Mouse (Mus musculus): ENCODE results near the gene Tex45. TPM values are rescaled to one million over a fixed set of nuclear protein-coding genes. Genes with fewer than 3 reads are reported as not detected.

The Tex45 gene
- polyA plus RNA-seq, 1 experiment from 2014 or later, result not detected

- H3K36me3 ChIP-seq, result no peaks in the 10 kb centered on the region
- DNase-seq (no peak), ATAC-seq (ENCODE audit: low read depth) (no peak)
- WGBS (ENCODE audit: insufficient replicate concordance), result 23% methylated on average over 5 of the region's 5 CpGs
- H3K9ac ChIP-seq, result no peak overlapping the region
- peaks cover 4% of the 10 kb centered on the region for H3K4me1 ChIP-seq (replicated peaks)
- no peaks in the 10 kb centered on the region for H3K9me3 ChIP-seq (replicated peaks)
- H3K4me2 ChIP-seq, result no peak overlapping the region
- no peak overlapping the region for H3K4me3 ChIP-seq (replicated peaks)
- peaks cover 4% of the 10 kb centered on the region; the same call in 1 of the 2 replicates for H3K27me3 ChIP-seq
- no peak overlapping the region for H3K27ac ChIP-seq
These were observed 14.5 kb downstream of the Tex45 start for GRCm38 (mm10) chr8:3485192-3485591.

DNA sequence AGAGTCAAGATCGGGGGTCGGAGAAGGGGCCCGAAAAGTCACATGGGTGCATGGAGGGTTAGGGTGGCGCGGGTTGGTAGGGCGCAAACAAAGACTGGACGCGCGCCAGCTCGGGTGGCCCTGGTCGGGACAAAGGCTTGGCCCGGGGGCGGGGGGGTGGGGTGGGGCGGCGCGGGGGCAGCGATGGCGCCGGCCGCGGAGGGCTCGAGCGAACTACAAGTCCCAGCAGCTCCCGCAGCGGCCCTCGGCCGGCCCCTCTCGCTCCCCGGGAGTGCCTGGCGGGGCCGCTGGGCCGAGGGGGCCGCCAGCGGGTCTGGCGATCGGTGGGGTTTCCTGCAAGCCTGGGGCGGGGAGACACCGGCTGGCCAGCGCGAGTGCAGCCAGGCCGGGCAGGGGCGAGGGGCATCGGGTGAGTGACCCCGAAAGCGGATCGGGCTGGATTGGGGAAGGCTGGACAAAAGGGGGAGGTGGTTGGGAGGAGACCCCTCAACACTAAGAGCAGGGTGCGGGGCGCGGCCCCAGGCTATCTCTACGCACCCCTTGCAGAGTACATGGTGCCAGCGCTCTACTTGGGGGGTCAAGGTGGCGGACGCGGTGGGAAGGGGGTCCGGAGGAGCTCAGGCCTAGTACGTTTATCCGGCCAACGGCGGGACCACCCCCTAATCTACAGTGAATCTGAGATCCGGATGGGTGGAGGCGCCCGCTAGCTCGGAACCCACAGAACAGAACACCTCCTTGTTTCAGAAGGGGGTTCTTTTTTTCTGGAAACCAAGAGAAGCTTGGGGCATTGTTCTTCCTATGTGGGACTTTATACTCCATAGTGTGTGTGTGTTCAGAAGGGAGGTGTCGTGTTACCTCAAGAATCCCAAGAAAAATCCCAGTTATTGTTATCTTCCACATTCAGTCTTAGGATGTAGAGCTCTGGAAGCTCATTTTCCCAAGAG lies 22.5 kb downstream of the Tex45 start, which contains the start of gene Zfp358:
Gene Zfp358, plus strand, starts transcription at position 238 of the 944 bp plus-strand sequence.
- Histone ChIP-seq H3K27ac (no peak within 1 kb of the TSS), H3K27me3 (peaks cover 15% of the 10 kb centered on the region; the same call in 1 of the 2 replicates), H3K4me2 (peak within 1 kb of the TSS; percentile 86), H3K4me3 (replicated peaks) (peak within 1 kb of the TSS; percentile 72), H3K9me3 (replicated peaks) (no peaks in the 10 kb centered on the region; the same call in 1 of the 2 replicates), H3K4me1 (replicated peaks) (peaks cover 31% of the 10 kb centered on the region), H3K9ac (peak within 1 kb of the TSS; percentile 83), H3K36me3 (peaks cover 18% of the 10 kb centered on the region)
- WGBS (ENCODE audit: insufficient replicate concordance), result under 1% methylated on average over 64 of the region's 64 CpGs
- DNase-seq (peak; percentile 52), ATAC-seq (ENCODE audit: low read depth) (peak; percentile 75)

GRCm38 (mm10) chr8:3493845-3494208 lies 23.2 kb downstream of the Tex45 start:
- DNase-seq (no peak), ATAC-seq (ENCODE audit: low read depth) (no peak)
- H3K9me3 ChIP-seq (replicated peaks), result no peaks in the 10 kb centered on the region; the same call in 1 of the 2 replicates
- H3K27ac ChIP-seq, result no peak overlapping the region
- peaks cover 18% of the 10 kb centered on the region for H3K36me3 ChIP-seq
- H3K4me2 ChIP-seq, result peak overlapping the region; percentile 86
- H3K27me3 ChIP-seq, result peaks cover 15% of the 10 kb centered on the region; the same call in 1 of the 2 replicates
- peaks cover 31% of the 10 kb centered on the region for H3K4me1 ChIP-seq (replicated peaks)
- peak overlapping the region; percentile 72 for H3K4me3 ChIP-seq (replicated peaks)
- 20% methylated on average over 6 of the region's 6 CpGs for WGBS (ENCODE audit: insufficient replicate concordance)
- H3K9ac ChIP-seq, result peak overlapping the region; percentile 83

- Histone ChIP-seq H3K36me3 (peaks cover 18% of the 10 kb centered on the region), H3K4me1 (replicated peaks) (peaks cover 43% of the 10 kb centered on the region), H3K4me3 (replicated peaks) (no peak overlapping the region), H3K9ac (no peak overlapping the region), H3K27ac (no peak overlapping the region), H3K4me2 (no peak overlapping the region), H3K27me3 (peaks cover 15% of the 10 kb centered on the region; the same call in 1 of the 2 replicates), H3K9me3 (replicated peaks) (no peaks in the 10 kb centered on the region; the same call in 1 of the 2 replicates)
- WGBS (ENCODE audit: insufficient replicate concordance), result 84% methylated on average over 44 of the region's 44 CpGs
- DNase-seq (no peak), ATAC-seq (ENCODE audit: low read depth) (no peak)
These were observed 25.1 kb downstream of the Tex45 start for GRCm38 (mm10) chr8:3495578-3496427.

- Histone ChIP-seq H3K27me3 (peaks cover 15% of the 10 kb centered on the region; the same call in 1 of the 2 replicates), H3K9ac (no peak overlapping the region), H3K4me1 (replicated peaks) (peaks cover 49% of the 10 kb centered on the region), H3K36me3 (peaks cover 18% of the 10 kb centered on the region), H3K9me3 (replicated peaks) (no peaks in the 10 kb centered on the region; the same call in 1 of the 2 replicates), H3K4me2 (no peak overlapping the region), H3K4me3 (replicated peaks) (no peak overlapping the region), H3K27ac (no peak overlapping the region)
- DNase-seq (no peak), ATAC-seq (ENCODE audit: low read depth) (no peak)
- WGBS (ENCODE audit: insufficient replicate concordance), result 87% methylated on average over 15 of the region's 15 CpGs
These were observed 25.7 kb downstream of the Tex45 start for GRCm38 (mm10) chr8:3496428-3496748.

DNA sequence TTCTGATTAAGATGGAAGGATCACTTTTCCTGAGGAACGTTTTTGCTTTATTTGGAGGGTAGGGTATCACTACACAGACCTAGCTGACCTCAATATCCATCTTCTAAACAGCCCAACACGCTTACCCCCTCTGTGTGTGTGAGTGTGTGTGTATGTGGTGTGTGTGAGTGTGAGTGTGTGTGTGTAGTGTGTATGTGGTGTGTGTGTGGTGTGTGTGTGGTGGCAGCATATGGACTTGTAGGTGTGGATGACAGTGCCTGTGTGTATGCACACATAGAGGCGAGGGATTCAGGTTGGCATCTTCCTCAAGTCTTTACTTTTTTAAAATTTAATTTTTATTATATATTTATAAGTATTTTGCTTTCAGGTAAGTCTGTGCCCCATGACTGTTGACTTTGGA lies 27.9 kb downstream of the Tex45 start:
- H3K36me3 ChIP-seq, result peaks cover 18% of the 10 kb centered on the region
- no peak overlapping the region for H3K27ac ChIP-seq
- 77% methylated on average over 3 of the region's 3 CpGs for WGBS (ENCODE audit: insufficient replicate concordance)
- H3K4me1 ChIP-seq (replicated peaks), result peaks cover 49% of the 10 kb centered on the region
- no peak overlapping the region for H3K4me2 ChIP-seq
- H3K9me3 ChIP-seq (replicated peaks), result no peaks in the 10 kb centered on the region; the same call in 1 of the 2 replicates
- ATAC-seq (ENCODE audit: low read depth) (no peak), DNase-seq (no peak)
- H3K9ac ChIP-seq, result no peak overlapping the region
- no peaks in the 10 kb centered on the region for H3K27me3 ChIP-seq
- no peak overlapping the region for H3K4me3 ChIP-seq (replicated peaks)

DNA sequence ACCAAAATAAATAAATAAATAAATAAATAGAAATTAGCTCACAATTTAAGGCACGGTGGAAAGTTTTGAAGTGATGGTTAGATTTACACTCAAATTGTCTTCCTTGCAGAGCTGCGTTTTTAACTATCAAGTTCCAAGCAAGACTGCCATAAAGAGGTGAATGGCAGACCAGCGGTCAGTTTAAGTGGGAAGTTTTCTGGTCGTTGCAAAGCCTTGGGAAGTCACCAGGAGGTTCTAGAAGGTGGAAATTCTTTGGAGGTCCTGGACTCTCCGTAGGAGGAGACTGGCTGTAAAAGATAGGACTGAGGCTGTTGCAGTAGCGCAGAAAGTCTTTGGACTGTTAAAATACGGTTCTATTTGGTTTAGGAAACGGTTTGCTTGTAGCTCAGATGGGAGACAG lies 29.1 kb downstream of the Tex45 start:
- DNase-seq, result no peak
- Histone ChIP-seq H3K36me3 (peaks cover 20% of the 10 kb centered on the region), H3K4me3 (replicated peaks) (peak overlapping the region; percentile 82), H3K27me3 (no peaks in the 10 kb centered on the region), H3K9ac (peak overlapping the region; percentile 93), H3K27ac (peak overlapping the region; percentile 85), H3K4me1 (replicated peaks) (peaks cover 38% of the 10 kb centered on the region), H3K9me3 (replicated peaks) (no peaks in the 10 kb centered on the region; the same call in 1 of the 2 replicates), H3K4me2 (peak overlapping the region; percentile 95)
- no peak for ATAC-seq (ENCODE audit: low read depth)
- WGBS (ENCODE audit: insufficient replicate concordance), result 3% methylated on average over 8 of the region's 8 CpGs

DNA sequence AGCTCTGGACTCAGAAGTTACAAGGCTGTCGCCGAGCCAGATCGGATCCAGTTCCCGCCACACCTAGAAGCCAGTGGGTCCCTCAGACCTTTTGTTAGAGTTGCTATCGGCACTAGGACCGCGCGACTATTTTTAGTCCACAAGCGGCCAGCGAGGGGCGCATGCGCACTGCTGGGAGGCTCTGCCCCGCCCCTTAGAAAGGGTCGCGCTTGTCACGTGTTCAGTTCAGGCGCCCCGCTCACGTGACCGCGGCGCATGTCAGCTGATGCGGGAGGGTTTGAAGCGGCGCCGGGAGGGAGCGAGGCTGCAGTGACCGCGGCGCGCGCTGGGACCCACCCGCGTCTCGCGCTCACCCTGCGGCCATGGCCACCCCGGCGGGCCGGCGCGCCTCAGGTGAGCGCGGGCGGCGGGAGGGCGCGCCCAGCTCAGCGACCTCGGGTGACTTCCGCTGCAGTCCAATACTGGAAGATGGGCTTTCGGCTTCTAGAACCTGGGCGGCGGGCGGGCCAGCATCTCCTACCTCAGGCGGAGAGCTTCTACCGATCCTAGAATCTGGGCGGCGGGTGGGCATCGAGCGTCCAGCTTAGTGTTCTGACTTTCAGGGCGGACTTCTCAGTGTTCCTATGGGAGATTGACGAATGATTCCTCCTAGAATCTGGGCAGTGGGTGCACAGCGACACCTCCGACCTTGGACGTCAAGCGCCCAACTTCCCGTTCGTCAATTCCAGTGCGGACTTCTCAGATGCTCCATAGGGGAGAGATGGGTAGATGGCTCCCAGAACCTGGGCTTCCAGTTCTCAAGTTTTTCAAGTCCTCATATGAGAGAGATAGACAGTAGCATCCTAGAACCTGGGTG lies 29.8 kb downstream of the Tex45 start, which contains the start of gene Mcoln1:
Gene Mcoln1, plus strand, starts transcription at position 223 of the 856 bp plus-strand sequence.
- ATAC-seq (ENCODE audit: low read depth), result peak; percentile 92
- WGBS (ENCODE audit: insufficient replicate concordance), result under 1% methylated on average over 70 of the region's 70 CpGs
- peak within 1 kb of the TSS; percentile 82 for H3K4me3 ChIP-seq (replicated peaks)

DNA sequence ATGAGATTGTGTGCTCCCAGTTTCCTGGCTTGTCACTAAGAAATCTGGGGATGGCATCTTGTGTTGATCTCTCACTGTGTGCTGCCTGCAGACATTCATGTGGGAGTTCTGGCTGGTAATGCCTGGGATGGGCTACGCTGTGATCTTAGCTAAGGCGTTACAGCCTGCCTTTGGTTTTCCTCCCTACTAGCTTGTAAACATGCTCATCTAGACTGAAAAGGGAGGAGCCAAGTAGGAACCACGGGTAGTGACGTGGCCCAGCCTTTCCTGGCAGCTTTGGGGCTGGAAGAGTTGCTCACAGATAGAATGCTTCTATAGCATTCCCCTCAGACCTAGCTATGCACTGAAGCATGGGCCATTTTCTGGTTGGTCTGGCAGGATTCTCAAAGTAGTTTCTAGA lies 31.6 kb downstream of the Tex45 start:
- H3K9ac ChIP-seq, result no peak overlapping the region

More for the DNA sequence above, 29.8 kb downstream of the Tex45 start, which contains the start of gene Mcoln1:
- peak; percentile 98 for DNase-seq
- H3K27ac ChIP-seq, result peak within 1 kb of the TSS; percentile 85
- H3K4me1 ChIP-seq (replicated peaks), result peaks cover 35% of the 10 kb centered on the region
- peaks cover 17% of the 10 kb centered on the region for H3K36me3 ChIP-seq
- peak within 1 kb of the TSS; percentile 93 for H3K9ac ChIP-seq
- peak within 1 kb of the TSS; percentile 95 for H3K4me2 ChIP-seq
- no peaks in the 10 kb centered on the region for H3K27me3 ChIP-seq
- no peaks in the 10 kb centered on the region; the same call in 1 of the 2 replicates for H3K9me3 ChIP-seq (replicated peaks)

DNA sequence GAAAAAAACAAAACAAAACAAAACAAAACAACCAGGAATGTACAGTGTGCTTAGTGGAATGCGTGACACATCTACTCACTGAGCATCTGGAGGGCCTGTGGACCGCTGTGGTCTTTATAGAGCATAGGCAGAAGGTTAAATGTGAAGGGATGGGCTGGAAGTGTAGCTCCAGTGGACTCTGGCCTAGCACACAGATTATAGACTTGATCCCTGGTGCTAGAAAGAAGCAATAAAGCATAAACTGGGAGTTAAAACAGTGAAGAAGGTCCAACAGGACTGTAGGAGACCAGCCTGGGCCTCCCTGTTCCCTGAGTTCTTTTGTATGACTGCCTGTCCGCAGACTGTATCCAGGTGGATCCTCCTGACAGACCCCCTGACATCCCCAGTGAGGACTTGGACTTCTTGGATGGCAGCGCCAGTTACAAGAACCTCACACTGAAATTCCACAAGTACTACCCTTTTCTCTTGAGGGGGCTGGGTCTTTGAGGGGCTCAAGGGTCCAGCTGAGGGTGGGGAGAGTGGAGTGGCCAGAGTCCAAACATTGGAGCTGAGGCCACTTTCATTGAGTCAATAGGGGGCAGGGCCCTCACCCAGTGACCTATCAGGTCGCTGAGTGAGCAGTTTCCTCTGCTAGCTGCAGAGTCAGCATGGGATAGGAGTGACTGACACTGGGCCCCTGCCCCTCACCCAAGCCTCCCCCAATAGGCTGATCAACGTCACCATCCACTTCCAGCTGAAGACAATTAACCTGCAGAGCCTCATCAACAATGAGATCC lies 37.5 kb downstream of the Tex45 start:
- ATAC-seq (ENCODE audit: low read depth), result peak; percentile 60

More for the DNA sequence above, 31.6 kb downstream of the Tex45 start:
- 45% methylated on average over 4 of the region's 4 CpGs for whole genome bisulfite sequencing (ENCODE audit: insufficient replicate concordance)
- peaks cover 18% of the 10 kb centered on the region for H3K36me3 ChIP-seq
- peaks cover 30% of the 10 kb centered on the region for H3K4me1 ChIP-seq (replicated peaks)
- H3K27ac ChIP-seq, result no peak overlapping the region
- ATAC-seq (ENCODE audit: low read depth) (no peak), DNase-seq (no peak)
- H3K4me3 ChIP-seq (replicated peaks), result no peak overlapping the region
- H3K27me3 ChIP-seq, result no peaks in the 10 kb centered on the region
- H3K9me3 ChIP-seq (replicated peaks), result no peaks in the 10 kb centered on the region
- H3K4me2 ChIP-seq, result no peak overlapping the region

More for the DNA sequence above, 37.5 kb downstream of the Tex45 start:
- Histone ChIP-seq H3K9ac (no peak overlapping the region), H3K36me3 (peaks cover 52% of the 10 kb centered on the region), H3K27me3 (no peaks in the 10 kb centered on the region), H3K4me3 (replicated peaks) (no peak overlapping the region), H3K4me2 (no peak overlapping the region), H3K4me1 (replicated peaks) (peaks cover 8% of the 10 kb centered on the region), H3K9me3 (replicated peaks) (no peaks in the 10 kb centered on the region), H3K27ac (peak overlapping the region; percentile 44)
- 67% methylated on average over 6 of the region's 6 CpGs for WGBS (ENCODE audit: insufficient replicate concordance)
- DNase-seq, result no peak

Data from liver, embryonic 13.5 days (tissue).